Mouse (Mus musculus) cerebellum, adult 11-12 months (tissue): ENCODE data around the gene Olfr1325.
"Not testable (repeated sequence)": the region's sequence is repeated elsewhere in the genome, so short reads cannot be mapped to it uniquely, and the experiment has no call there.

Source experiments
- DNase-seq: peaks from one replicate; pipeline ENCODE4 v3.0.0; 2022

Olfr1325 gene

DNA sequence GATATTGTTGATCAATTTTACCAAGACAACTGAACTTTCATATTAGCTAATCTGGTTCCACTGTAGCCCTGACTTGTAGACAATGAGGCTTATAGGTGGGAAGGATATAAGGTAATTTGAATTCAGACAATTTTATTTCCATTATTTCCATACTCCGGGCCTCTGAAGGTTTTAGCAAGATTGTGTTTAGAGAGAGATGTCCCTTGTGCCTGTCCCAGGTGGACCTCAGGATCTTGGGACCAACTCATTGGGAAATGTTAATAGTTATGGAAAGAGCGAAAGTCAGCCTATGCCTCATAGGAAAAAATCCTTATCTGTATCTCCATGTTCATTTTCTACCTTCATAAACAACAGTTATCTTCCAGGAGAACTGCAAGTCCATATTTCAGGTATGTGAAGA lies at the start of gene Olfr1325:
TSS of gene Olfr1325 (plus strand) at position 301 of the 400 bp plus-strand sequence.
- no peak for DNase-seq

DNA sequence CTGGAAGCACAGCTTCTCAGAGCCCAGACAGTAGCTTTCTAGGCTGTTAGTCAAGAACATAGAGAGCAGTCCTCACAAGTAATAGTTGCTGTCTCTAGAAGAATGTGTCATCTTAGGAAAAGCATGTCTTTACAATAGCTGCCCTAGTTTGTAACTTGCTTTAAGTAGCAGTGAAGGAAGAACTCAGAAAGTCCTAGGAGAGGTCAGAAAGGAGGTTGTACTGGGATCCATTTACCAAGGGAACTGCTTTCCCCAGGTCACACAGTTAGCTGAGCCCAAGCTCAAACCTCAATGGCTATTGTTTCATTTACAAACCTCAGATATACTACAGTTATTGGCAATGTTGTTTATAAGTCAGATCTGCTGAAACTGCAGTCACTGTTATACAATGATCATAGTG lies 17.7 kb upstream of the Olfr1325 start, which contains the start of gene Olfr1326-ps1:
TSS of gene Olfr1326-ps1 (minus strand) at position 101 of the 400 bp plus-strand sequence.
- DNase-seq = no peak

DNA sequence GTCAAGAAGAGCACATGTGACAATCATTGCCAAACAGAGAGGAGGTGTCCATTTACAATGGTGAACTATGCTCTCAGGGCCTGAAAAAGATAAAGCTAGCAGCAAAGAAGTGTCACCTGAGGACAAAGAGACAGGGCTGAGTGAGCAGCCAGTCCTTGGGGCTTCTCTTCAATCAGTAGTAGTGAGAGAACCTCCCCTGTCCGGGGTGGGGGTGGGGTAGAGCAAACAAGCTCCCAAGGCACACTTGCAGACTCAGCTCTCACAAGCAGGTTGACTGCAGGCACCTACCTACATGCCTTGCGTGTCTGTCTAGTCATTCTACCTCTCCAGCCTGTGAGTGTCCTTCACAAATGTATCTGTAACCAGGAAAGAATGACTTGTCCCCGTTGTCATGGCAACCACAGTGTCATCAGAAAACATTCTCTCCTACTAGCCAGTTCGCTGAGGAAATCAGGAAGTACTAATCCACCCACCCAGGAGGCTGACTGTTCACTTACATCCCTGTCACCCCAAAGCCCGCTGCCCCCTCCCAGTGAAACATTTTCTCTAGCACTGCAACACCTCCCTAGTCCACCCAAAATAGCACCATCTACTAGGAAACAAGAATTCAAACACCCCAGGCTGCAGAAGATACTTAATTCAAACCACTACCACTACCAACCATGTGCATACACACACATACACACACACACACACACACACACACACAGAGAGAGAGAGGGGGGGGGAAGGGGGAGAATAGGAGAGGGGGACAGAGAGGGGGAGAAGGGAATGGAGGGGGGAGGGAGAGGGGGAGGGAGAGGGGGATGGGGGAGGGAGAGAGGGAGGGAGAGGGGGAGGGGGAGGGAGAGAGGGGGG lies 53.2 kb downstream of the Olfr1325 start, which contains the start of gene Gm5640:
TSS of gene Gm5640 (minus strand) at position 170 of the 858 bp plus-strand sequence.
- not testable (repeated sequence) for DNase-seq

DNA sequence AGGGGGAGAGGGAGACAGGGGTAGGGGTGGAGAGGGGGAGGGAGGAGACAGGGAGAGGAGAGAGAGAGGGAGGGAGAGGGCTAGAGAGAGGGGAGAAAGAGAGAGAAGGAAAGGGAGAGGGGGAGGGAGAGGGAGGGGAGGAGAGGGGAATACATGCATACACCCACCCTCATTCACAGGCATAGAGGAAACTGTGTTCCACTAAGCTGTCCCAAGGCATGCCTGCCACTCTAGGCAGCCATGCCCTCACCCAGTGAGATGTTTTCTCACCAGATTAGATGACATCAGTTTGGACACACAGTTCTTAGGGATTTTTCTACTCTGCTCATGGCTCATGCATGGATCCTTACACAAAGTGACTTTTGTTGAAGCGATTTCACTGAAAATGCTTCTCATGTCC lies 53.9 kb downstream of the Olfr1325 start:
- not testable (repeated sequence) for DNase-seq
